Mouse (Mus musculus) hindbrain, embryonic 10.5 days (tissue): Measurements from ENCODE around the gene Iqca. TPM values are rescaled to one million over a fixed set of nuclear protein-coding genes. Genes with fewer than 3 reads are reported as not detected.

Experiments used
- DNase-seq: peaks from one replicate; pipeline ENCODE4 v3.0.0-alpha.2; 2017; ENCODE audit warnings: low spot score
- H3K27ac ChIP-seq: fragments of 300-500 bp; sonication (generic); 2 replicates; pipeline ENCODE4 v1.5.1; 2016; ENCODE audit warnings: mild to moderate bottlenecking, moderate library complexity
- H3K27me3 ChIP-seq: fragments of 300-500 bp; sonication (generic); 2 replicates; pipeline ENCODE4 v1.6.1; 2016; ENCODE audit warnings: mild to moderate bottlenecking; ENCODE audit not compliant: poor library complexity, insufficient read depth, severe bottlenecking
- H3K36me3 ChIP-seq: fragments of 300-500 bp; sonication (generic); 2 replicates; pipeline ENCODE4 v1.6.1; 2016; ENCODE audit warnings: mild to moderate bottlenecking, moderate library complexity
- H3K4me1 ChIP-seq: fragments of 300-500 bp; sonication (generic); replicated peaks from 2 replicates; pipeline ENCODE4 v1.6.1; 2016; ENCODE audit warnings: mild to moderate bottlenecking
- H3K4me3 ChIP-seq: fragments of 300-500 bp; sonication (generic); 2 replicates; pipeline ENCODE4 v1.5.1; 2016; ENCODE audit warnings: mild to moderate bottlenecking, moderate library complexity
- H3K9me3 ChIP-seq: fragments of 300-500 bp; sonication (generic); 2 replicates; pipeline ENCODE4 v1.6.1; 2016; ENCODE audit warnings: mild to moderate bottlenecking, moderate library complexity
- WGBS: fragments of 180-500 bp; shearing (Covaris S2); methylation state at CpG from one replicate; pipeline ENCODE4 v1.1.7; 2016; 5-methylcytosine and 5-hydroxymethylcytosine counted together
- polyA plus RNA-seq: library from polyadenylated mRNA; unstranded; fragments of >200 nt; fragmentation: Nextera tagmentation; extraction: Ambion mirVana; gene quantifications from 2 replicates; pipeline ENCODE4 v1.2.1, GENCODE M21; 2016

Gene Iqca
- 0.25 and 1.4 TPM in 2 replicates for polyA plus RNA-seq

DNA sequence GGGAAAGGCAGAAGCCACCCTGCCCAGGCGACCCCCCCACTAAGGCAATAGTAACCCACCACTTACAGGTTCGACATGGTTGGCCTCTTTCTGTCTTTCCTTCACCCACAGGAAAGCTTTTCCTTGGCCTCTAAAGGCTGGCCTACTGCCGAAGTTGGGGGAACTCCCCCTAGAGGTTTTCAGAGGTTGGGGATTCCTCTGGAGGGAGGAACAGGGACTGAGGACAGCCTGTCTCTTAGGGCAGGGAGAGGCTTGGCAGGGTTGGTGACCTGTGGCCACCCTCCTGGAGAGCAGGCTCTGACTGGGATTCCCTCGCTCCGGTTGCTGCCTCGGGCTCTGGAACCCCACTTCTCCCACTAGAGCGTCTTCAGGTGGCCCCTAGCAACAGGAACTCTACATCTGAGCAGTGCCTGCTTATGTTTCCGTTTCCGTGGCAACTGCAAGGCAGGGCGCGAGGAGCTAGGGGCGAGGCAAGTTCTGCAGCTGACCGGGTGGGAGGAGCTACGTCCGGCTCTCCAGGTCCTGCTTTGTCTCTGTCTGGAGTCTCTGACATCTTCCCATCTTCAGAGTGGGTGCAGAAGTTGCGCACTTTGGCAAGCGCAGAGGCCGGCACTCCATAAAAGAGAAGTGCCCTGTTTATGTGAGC, at the start of gene Iqca:
TSS of gene Iqca (minus strand) at position 303 of the 646 bp plus-strand sequence.
- DNase-seq = peak; percentile 90
- peaks cover 7% of the 10 kb centered on the region; the same call in 1 of the 2 replicates for H3K27me3 ChIP-seq
- H3K36me3 ChIP-seq = no peaks in the 10 kb centered on the region
- peaks cover 24% of the 10 kb centered on the region for H3K4me1 ChIP-seq
- peak within 1 kb of the TSS; percentile 86 for H3K27ac ChIP-seq
- WGBS = 2% methylated on average over 18 of the region's 18 CpGs
- H3K4me3 ChIP-seq = peak within 1 kb of the TSS; percentile 44
- H3K9me3 ChIP-seq = no peaks in the 10 kb centered on the region

DNA sequence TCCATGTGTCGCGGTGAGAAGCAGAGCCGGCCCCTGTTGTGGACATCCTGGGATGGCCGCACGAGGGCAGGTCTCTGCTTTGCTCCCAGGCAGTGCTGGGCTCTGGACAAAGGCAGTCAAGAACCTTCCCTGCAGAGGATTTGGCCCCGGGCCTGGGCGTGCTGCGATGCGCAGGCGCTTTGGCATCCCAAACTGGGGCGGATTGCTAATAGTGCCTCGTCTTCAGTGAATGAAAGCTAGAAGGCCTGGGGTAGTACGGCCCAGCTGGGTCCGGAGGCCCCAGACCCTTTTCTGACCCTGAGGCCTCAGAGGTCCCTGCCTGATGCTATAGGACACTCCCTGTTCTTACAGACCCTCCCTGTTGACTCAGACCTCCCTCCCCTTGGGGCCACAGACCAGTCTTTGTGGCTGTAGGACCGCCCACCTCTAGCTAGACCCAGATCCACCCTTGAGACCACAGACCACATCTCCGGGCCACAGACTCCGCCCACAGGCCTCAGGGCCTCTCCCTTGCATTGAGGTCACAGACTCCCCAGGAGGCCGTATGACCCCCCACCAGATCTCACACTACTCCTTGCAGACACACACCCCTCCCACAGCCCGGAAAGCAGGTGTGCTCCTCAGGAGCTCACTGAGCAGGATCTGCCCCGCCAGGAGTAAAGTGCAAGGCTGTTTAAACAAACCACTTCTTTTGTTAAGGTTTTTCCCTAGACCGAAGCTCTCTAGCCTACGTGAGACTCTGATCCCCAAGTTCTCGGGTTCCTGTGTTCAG, 49.2 kb upstream of the Iqca start:
- Histone ChIP-seq H3K36me3 (no peaks in the 10 kb centered on the region), H3K4me3 (peak overlapping the region; percentile 61), H3K27ac (peak overlapping the region; percentile 87), H3K9me3 (peaks cover 9% of the 10 kb centered on the region; the same call in 1 of the 2 replicates), H3K27me3 (peaks cover 26% of the 10 kb centered on the region), H3K4me1 (peaks cover 61% of the 10 kb centered on the region)
- DNase-seq = peak; percentile 85
- 3% methylated on average over 23 of the region's 23 CpGs for WGBS

DNA sequence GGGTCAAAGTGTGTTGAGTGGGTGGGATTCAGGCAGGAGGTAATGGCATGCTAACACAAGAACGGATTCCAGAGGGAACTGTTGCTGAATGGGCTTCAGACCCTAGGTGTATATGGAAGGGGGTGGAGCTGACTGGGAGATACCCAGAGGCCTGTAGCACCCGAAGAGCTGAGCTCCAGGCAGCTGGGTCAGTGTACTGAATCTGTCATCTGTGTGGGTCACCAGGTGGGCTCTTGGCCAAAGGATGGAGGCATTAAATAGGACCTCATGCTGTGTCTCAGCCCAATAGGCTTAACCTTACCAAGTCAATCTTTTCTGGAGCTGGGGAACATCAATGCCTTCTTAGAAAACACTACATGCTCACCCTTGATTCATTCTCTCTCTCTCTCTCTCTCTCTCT, 48.5 kb upstream of the Iqca start:
- Histone ChIP-seq H3K36me3 (no peaks in the 10 kb centered on the region), H3K4me3 (no peak overlapping the region), H3K27ac (peak overlapping the region; percentile 87), H3K9me3 (peaks cover 9% of the 10 kb centered on the region; the same call in 1 of the 2 replicates), H3K27me3 (peaks cover 26% of the 10 kb centered on the region), H3K4me1 (peaks cover 53% of the 10 kb centered on the region)
- no peak for DNase-seq
- WGBS = 48% methylated on average over 2 of the region's 2 CpGs

DNA sequence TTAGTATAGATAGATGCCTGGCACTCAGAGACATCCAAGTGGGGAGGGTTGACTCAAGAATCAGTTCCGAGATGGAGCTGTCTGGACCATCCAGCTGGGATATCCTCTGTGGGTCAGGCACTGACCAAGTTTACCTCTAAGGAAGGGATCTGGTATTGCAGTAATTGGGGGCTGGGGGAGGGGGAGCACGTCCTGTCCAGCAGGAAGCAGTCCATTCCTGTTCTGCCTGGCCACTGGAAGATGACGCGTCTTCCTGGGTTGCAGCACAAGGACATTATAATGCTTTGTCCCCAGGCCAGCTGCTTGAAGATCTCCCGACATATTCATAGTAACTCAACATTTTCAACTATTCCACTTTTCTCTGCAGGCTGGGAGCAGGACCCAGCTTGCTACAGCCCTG, 48.0 kb upstream of the Iqca start:
- H3K9me3 ChIP-seq = peaks cover 9% of the 10 kb centered on the region; the same call in 1 of the 2 replicates
- WGBS = 81% methylated on average over 5 of the region's 5 CpGs
- 0 out of 2 replicates have a peak overlapping the region, but pooled peaks have one; percentile 87 for H3K27ac ChIP-seq
- peaks cover 26% of the 10 kb centered on the region for H3K27me3 ChIP-seq
- H3K4me1 ChIP-seq = peaks cover 49% of the 10 kb centered on the region
- DNase-seq = no peak
- H3K36me3 ChIP-seq = no peaks in the 10 kb centered on the region
- no peak overlapping the region for H3K4me3 ChIP-seq

DNA sequence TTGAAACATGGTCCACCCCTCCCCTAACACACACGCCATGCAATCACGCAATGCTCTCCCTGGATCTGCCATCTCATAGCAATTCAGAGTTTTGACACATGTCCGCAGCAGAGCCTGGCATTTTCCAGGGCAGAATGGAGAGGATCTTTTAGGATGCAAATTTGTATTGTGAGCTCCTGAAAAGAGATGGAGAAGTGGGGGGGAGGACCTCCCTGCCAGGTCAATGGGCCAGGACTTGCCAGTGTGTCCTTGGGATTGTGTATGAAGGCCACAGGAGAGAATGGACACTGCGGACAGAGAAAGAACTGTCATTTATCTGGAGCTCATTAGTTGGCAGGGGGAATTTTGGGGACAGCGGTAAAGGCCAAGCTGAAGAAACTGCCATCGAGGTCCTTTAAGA, 35.8 kb upstream of the Iqca start:
- peaks cover 27% of the 10 kb centered on the region for H3K9me3 ChIP-seq
- H3K36me3 ChIP-seq = no peaks in the 10 kb centered on the region
- H3K4me1 ChIP-seq = peaks cover 45% of the 10 kb centered on the region
- DNase-seq = peak; percentile 44
- WGBS = 45% methylated on average over 6 of the region's 6 CpGs
- peak overlapping the region; percentile 73; the same call in 1 of the 2 replicates for H3K27ac ChIP-seq
- no peak overlapping the region for H3K4me3 ChIP-seq
- peaks cover 18% of the 10 kb centered on the region; the same call in 1 of the 2 replicates for H3K27me3 ChIP-seq

DNA sequence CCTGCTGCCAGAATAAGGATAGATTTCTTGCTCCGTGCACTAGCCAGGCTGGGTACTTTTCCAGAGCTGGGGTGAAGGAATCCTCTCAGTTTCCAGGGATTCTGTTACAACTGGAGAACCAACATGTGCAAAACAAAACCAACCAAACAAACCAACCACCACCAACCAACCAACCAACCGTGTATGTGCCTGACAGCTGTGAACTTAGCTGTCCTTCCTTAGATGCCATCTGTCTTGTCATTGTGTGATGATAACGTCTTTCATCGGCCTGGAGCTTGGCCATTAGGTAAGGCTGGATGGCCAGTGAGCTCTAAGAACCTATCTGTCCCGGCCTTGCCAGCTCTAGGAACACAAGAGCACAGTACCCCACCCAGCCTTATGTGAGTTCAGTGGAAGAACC, 33.7 kb upstream of the Iqca start:
- 91% methylated on average over 5 of the region's 5 CpGs for WGBS
- peaks cover 56% of the 10 kb centered on the region for H3K4me1 ChIP-seq
- no peaks in the 10 kb centered on the region for H3K36me3 ChIP-seq
- H3K9me3 ChIP-seq = peaks cover 23% of the 10 kb centered on the region
- H3K27ac ChIP-seq = no peak overlapping the region
- no peak overlapping the region for H3K4me3 ChIP-seq
- no peak for DNase-seq
- peaks cover 18% of the 10 kb centered on the region; the same call in 1 of the 2 replicates for H3K27me3 ChIP-seq

DNA sequence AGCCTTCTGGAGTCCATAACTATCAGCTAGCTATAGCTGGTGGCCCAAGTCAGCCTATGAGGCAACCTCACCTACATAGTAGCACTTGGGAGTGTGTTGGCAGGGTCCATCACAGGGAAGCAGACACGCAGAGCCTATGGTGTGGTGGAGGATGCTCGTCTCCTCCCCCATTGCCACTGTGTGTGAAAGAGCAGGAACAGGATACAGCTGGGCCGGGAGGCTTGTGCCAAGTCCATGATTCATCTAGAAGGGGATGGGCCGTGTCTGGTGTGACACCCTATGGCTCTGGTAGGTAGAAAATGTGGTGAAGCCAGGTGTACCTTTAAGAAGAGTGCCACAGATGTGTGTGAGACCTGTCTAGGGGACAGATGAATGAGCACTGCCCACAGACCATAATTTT, 33.0 kb upstream of the Iqca start:
- Histone ChIP-seq H3K27ac (no peak overlapping the region), H3K4me1 (peaks cover 49% of the 10 kb centered on the region), H3K9me3 (peaks cover 23% of the 10 kb centered on the region), H3K36me3 (no peaks in the 10 kb centered on the region), H3K4me3 (no peak overlapping the region), H3K27me3 (peaks cover 13% of the 10 kb centered on the region; the same call in 1 of the 2 replicates)
- DNase-seq = no peak
- 87% methylated on average over 4 of the region's 4 CpGs for WGBS

DNA sequence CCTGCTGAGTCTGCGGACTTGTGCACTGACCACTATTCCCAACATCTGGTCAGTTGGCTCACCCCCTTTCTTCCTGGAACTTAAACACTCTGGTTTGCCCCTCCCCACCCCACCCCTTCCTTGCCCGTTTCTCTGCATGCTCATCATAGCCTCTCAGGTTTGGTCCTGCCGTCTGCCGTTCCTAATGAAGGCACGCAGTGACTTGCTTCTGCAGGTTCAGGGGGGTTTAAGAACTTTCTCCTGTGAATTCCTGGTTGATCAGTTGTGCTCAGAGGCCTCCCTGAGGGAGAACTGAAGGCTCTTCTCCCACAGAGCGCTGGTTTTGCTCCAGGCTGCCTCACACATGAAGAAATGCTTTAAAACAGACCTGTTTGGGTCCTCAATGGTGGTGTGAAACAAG, 30.4 kb upstream of the Iqca start:
- Histone ChIP-seq H3K4me1 (peaks cover 23% of the 10 kb centered on the region), H3K9me3 (peaks cover 23% of the 10 kb centered on the region), H3K4me3 (no peak overlapping the region), H3K36me3 (no peaks in the 10 kb centered on the region), H3K27ac (peak overlapping the region; percentile 30; the same call in 1 of the 2 replicates), H3K27me3 (no peaks in the 10 kb centered on the region)
- WGBS = 68% methylated on average over 6 of the region's 6 CpGs
- no peak for DNase-seq

DNA sequence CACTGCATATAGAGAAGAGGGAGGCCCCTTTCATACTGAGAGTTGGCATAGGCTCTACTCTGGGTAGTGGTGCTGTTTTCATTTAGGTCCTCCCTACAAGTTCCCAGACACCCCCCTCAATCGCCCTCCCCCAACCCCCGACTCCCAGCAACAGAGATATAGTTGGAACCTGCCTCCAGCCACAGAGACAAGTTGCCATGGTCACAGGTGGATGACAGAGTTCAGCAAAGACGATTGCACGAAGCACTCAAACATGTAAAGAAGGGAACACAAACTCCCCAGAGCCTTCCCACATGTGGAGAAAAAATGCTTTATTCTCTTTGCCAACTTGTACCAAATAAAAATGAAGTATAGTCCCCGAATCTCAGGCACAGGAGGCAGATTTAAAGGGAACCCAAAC, 29.3 kb upstream of the Iqca start:
- peaks cover 17% of the 10 kb centered on the region for H3K4me1 ChIP-seq
- H3K27me3 ChIP-seq = no peaks in the 10 kb centered on the region
- WGBS = 78% methylated on average over 5 of the region's 5 CpGs
- H3K4me3 ChIP-seq = no peak overlapping the region
- H3K9me3 ChIP-seq = peaks cover 23% of the 10 kb centered on the region
- DNase-seq = no peak
- no peaks in the 10 kb centered on the region for H3K36me3 ChIP-seq
- H3K27ac ChIP-seq = no peak overlapping the region; the same call in 1 of the 2 replicates

DNA sequence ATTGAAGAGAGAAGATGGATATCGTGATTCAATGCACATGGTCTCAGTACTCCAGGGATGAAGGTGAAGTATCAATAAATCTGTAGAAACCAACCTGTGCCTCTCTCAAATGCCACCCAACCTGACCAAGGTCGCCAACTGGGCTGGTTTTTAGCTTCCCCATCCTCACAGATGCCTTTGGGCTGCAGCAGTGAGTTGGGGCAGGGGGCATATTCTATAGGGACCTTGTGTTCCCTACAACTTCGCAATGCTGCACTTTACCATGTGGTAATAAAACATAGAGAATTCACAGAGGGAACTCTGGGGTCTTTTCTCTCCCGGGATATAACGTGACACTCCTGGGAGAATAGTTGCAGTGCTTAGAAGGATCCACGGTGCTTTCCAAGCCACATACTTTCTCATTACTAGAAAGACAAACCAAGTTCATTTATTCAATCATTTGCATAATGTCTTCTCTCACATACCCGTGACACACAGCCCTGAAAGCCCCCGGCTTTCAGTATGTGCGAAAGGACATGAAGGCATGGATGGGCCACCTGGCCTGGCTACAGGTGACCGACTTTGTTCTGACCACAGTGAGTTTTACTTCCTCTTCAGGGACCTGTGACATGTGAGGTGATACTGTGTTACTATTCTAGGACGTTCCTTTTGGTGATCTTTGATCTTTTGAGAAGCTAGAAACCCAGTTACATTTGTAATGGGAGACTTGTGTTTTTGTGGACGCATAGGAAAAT, 27.9 kb upstream of the Iqca start:
- H3K36me3 ChIP-seq = no peaks in the 10 kb centered on the region
- no peaks in the 10 kb centered on the region for H3K27me3 ChIP-seq
- H3K4me3 ChIP-seq = no peak overlapping the region
- peaks cover 17% of the 10 kb centered on the region for H3K4me1 ChIP-seq
- H3K9me3 ChIP-seq = peaks cover 9% of the 10 kb centered on the region
- DNase-seq = no peak
- no peak overlapping the region for H3K27ac ChIP-seq
- WGBS = 85% methylated on average over 12 of the region's 12 CpGs

DNA sequence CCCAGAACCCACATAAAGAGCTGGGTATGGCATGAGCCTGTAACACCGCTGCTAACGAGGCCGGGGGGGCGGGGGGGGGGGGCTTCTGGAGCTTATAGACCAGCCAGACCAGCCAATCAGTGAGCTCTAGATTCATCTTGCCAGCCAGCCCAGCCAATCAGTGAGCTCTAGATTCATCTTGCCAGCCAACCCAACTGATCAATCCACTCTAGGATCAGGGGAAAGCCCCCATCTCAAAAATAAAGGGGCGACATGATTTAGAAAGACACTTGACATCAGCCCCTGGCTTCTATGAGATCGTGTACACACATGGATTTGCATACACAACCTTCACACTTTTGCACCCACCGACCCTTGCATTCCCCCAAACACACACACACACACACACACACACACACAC, 27.3 kb upstream of the Iqca start:
- no peak for DNase-seq
- no peaks in the 10 kb centered on the region for H3K27me3 ChIP-seq
- no peaks in the 10 kb centered on the region for H3K36me3 ChIP-seq
- 81% methylated on average over 7 of the region's 7 CpGs for WGBS
- no peak overlapping the region for H3K27ac ChIP-seq
- H3K9me3 ChIP-seq = 0 out of 2 replicates have a peak, but pooled peaks cover 2% of the 10 kb centered on the region
- peaks cover 17% of the 10 kb centered on the region for H3K4me1 ChIP-seq
- no peak overlapping the region for H3K4me3 ChIP-seq

DNA sequence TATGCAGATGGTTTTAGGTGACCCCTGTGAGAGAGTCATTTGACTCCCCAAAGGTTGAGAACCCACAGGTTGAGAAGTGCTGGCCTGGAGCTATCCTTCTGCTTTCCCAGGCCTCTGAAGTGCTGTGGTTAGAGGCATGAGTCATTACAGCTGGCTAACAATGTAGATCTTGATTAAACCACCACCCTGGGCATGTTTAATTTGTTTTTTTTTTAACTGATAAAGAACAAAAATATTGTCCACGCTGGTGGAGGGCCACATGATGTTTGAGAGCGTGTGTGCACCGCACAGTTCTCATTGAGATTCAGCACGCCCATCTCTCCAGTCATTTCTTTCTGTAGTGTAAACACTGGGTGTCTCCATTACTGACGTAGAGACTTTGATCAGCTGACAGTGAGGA, 24.8 kb upstream of the Iqca start:
- H3K27ac ChIP-seq = no peak overlapping the region
- no peak overlapping the region for H3K4me3 ChIP-seq
- no peaks in the 10 kb centered on the region for H3K27me3 ChIP-seq
- DNase-seq = no peak
- H3K4me1 ChIP-seq = peaks cover 21% of the 10 kb centered on the region
- no peaks in the 10 kb centered on the region for H3K36me3 ChIP-seq
- 76% methylated on average over 5 of the region's 5 CpGs for WGBS
- H3K9me3 ChIP-seq = no peaks in the 10 kb centered on the region
